13 mouse cellular contexts compared by ENCODE assay signal in genomic region chr6:145104241-145104939, GRCm38 (mm10). TPM values are rescaled to one million over a fixed set of nuclear protein-coding genes. Genes with fewer than 3 reads are reported as not detected.
DNase-seq lines count a peak whose midpoint lies in the region; ATAC-seq lines count a peak whose summit lies in the region.
"Had no signal": no experiment of that assay in that cellular context is flagged by ENCODE, and none has a peak within 500 bp of the region (broad histone marks: within the 10 kb centered on the region; RNA-seq: fewer than 3 reads in every experiment).

No protein-coding gene starts in this region.

- peak; percentile 33 for DNase-seq in gastrocnemius, postnatal 14 days
- DNase-seq in gastrocnemius, postnatal 25 days = no peak
- peak; percentile 33 for DNase-seq in neural tube, embryonic 11.5 days (ENCODE audit: low spot score)
- DNase-seq in embryonic facial prominence, embryonic 10.5 days (ENCODE audit: low spot score) = peak; percentile 20
- DNase-seq in naive thymus-derived CD4-positive, alpha-beta T cell, adult 2 months (ENCODE audit: low read depth) = peak; percentile 47
- no peak for DNase-seq in left cerebral cortex, postnatal 14 days (ENCODE audit: low spot score in 2 of 2)
- DNase-seq in layer of hippocampus, postnatal 25 days (ENCODE audit: extremely low spot score in 1 of 2, low spot score in 1 of 2) = no peak
- DNase-seq: forebrain, postnatal 0 days; kidney, adult 11 months had no signal

- no peak overlapping the region for H3K4me2 ChIP-seq in neural tube, embryonic 11.5 days (ENCODE audit: low read depth)
- H3K4me2 ChIP-seq in neural tube, embryonic 15.5 days = no peak overlapping the region
- H3K4me2 ChIP-seq: embryonic facial prominence, embryonic 12.5 days; heart, embryonic 15.5 days had no signal

- H3K36me3 ChIP-seq in neural tube, embryonic 11.5 days (ENCODE audit: control insufficient read depth, insufficient read depth, low read length) = no peaks in the 10 kb centered on the region
- no peaks in the 10 kb centered on the region for H3K36me3 ChIP-seq in neural tube, embryonic 15.5 days
- H3K36me3 ChIP-seq in embryonic facial prominence, embryonic 10.5 days (replicated peaks) = no peaks in the 10 kb centered on the region
- H3K36me3 ChIP-seq: embryonic facial prominence, embryonic 12.5 days; heart, embryonic 15.5 days had no signal

- H3K27ac ChIP-seq in neural tube, embryonic 11.5 days (ENCODE audit: low read depth, low read length) = no peak overlapping the region
- H3K27ac ChIP-seq in neural tube, embryonic 15.5 days (replicated peaks) = no peak overlapping the region
- H3K27ac ChIP-seq in embryonic facial prominence, embryonic 10.5 days (replicated peaks) = no peak overlapping the region
- H3K27ac ChIP-seq: embryonic facial prominence, embryonic 12.5 days; heart, embryonic 15.5 days had no signal

- intact Hi-C loops in gastrocnemius, postnatal 14 days (cut with DNase I; ENCODE audit: low total_unique reads) = no loop called here
- intact Hi-C loops in left cerebral cortex, postnatal 14 days (cut with DNase I) = no loop called here

- H3K27me3 ChIP-seq in neural tube, embryonic 11.5 days (ENCODE audit: control insufficient read depth, insufficient read depth, low read length) = no peaks in the 10 kb centered on the region
- H3K27me3 ChIP-seq in neural tube, embryonic 15.5 days (replicated peaks) = no peaks in the 10 kb centered on the region
- H3K27me3 ChIP-seq in embryonic facial prominence, embryonic 10.5 days (replicated peaks; ENCODE audit: low read depth, poor library complexity, severe bottlenecking) = no peaks in the 10 kb centered on the region
- H3K27me3 ChIP-seq: embryonic facial prominence, embryonic 12.5 days; heart, embryonic 15.5 days had no signal

- no peak overlapping the region for H3K9ac ChIP-seq in neural tube, embryonic 11.5 days (ENCODE audit: low read length)
- no peak overlapping the region for H3K9ac ChIP-seq in neural tube, embryonic 15.5 days (replicated peaks)
- H3K9ac ChIP-seq: embryonic facial prominence, embryonic 12.5 days; forebrain, postnatal 0 days; heart, embryonic 15.5 days had no signal

- H3K4me3 ChIP-seq in neural tube, embryonic 11.5 days (ENCODE audit: low read depth, low read length) = no peak overlapping the region
- no peak overlapping the region for H3K4me3 ChIP-seq in neural tube, embryonic 15.5 days (replicated peaks)
- H3K4me3 ChIP-seq in embryonic facial prominence, embryonic 10.5 days = no peak overlapping the region
- H3K4me3 ChIP-seq: embryonic facial prominence, embryonic 12.5 days; heart, embryonic 15.5 days had no signal

- no peak for ATAC-seq in neural tube, embryonic 11.5 days (ENCODE audit: insufficient read depth, low FRiP score, low TSS enrichment)
- ATAC-seq in neural tube, embryonic 15.5 days (ENCODE audit: low FRiP score) = no peak
- ATAC-seq: forebrain, postnatal 0 days; midbrain, embryonic 16.5 days had no signal

- no peaks in the 10 kb centered on the region for H3K9me3 ChIP-seq in neural tube, embryonic 11.5 days (ENCODE audit: control insufficient read depth, low read length)
- no peaks in the 10 kb centered on the region for H3K9me3 ChIP-seq in neural tube, embryonic 15.5 days (replicated peaks)
- no peaks in the 10 kb centered on the region for H3K9me3 ChIP-seq in embryonic facial prominence, embryonic 10.5 days
- H3K9me3 ChIP-seq: embryonic facial prominence, embryonic 12.5 days; heart, embryonic 15.5 days had no signal

- H3K4me1 ChIP-seq in neural tube, embryonic 11.5 days (ENCODE audit: control insufficient read depth, insufficient read depth, low read length) = no peaks in the 10 kb centered on the region
- no peaks in the 10 kb centered on the region for H3K4me1 ChIP-seq in neural tube, embryonic 15.5 days
- peaks cover 7% of the 10 kb centered on the region; the same call in 1 of the 2 replicates for H3K4me1 ChIP-seq in embryonic facial prominence, embryonic 10.5 days
- H3K4me1 ChIP-seq: embryonic facial prominence, embryonic 12.5 days had no signal

- WGBS in neural tube, embryonic 11.5 days = 79% methylated on average over 10 of the region's 10 CpGs
- 79% methylated on average over 10 of the region's 10 CpGs for WGBS in neural tube, embryonic 15.5 days
- WGBS in embryonic facial prominence, embryonic 10.5 days = 79% methylated on average over 10 of the region's 10 CpGs

RNA-seq across cellular contexts. Expression of gene Lrmp, which starts 11.1 kb away (rescaled TPM):
- total RNA-seq in gastrocnemius, postnatal 14 days (2021) = 1 to 10 TPM; 1.0 to 1.1 TPM
- total RNA-seq in gastrocnemius, postnatal 25 days (2021) = 1 to 10 TPM; 1.0 to 1.2 TPM
- polyA plus RNA-seq in neural tube, embryonic 11.5 days (2014; fragmentation: Nextera tagmentation; extraction: Ambion mirVana) = 2.8 and 3.5 TPM in 2 replicates
- polyA plus RNA-seq in neural tube, embryonic 15.5 days (2015; fragmentation: Nextera tagmentation; extraction: Ambion mirVana) = 0.60 and 16.0 TPM in 2 replicates
- polyA plus RNA-seq in embryonic facial prominence, embryonic 10.5 days (2016; fragmentation: Nextera tagmentation; extraction: Ambion mirVana) = 1.8 and 2.2 TPM in 2 replicates
- total RNA-seq in left cerebral cortex, postnatal 14 days (2021) = 1 to 10 TPM; 2.0 to 3.1 TPM
- 1 to 10 TPM; 3.9 to 5.8 TPM for total RNA-seq in layer of hippocampus, postnatal 25 days (2021)

RNA-seq across cellular contexts. Expression of gene Bcat1, which starts 28.4 kb away (rescaled TPM):
- total RNA-seq in gastrocnemius, postnatal 14 days (2021) = 1 to 10 TPM; 6.8 to 8.8 TPM
- total RNA-seq in gastrocnemius, postnatal 25 days (2021) = 1 to 10 TPM; 3.4 to 3.7 TPM
- polyA plus RNA-seq in neural tube, embryonic 11.5 days (2014; fragmentation: Nextera tagmentation; extraction: Ambion mirVana) = 112 and 114 TPM in 2 replicates
- 94.5 and 116 TPM in 2 replicates for polyA plus RNA-seq in neural tube, embryonic 15.5 days (2015; fragmentation: Nextera tagmentation; extraction: Ambion mirVana)
- polyA plus RNA-seq in embryonic facial prominence, embryonic 10.5 days (2016; fragmentation: Nextera tagmentation; extraction: Ambion mirVana) = 126 and 141 TPM in 2 replicates
- 10 to 100 TPM; 67.3 to 67.4 TPM for total RNA-seq in left cerebral cortex, postnatal 14 days (2021)
- 100 to 1,000 TPM in 1 of 2 experiments, 10 to 100 TPM in 1; 89.6 to 103 TPM for total RNA-seq in layer of hippocampus, postnatal 25 days (2021)

Comparison
In these comparisons a context has a peak if more than half of its experiments do, and no peak if none do; other contexts are left out.
1. DNase-seq: peak in gastrocnemius, postnatal 14 days (single experiment), neural tube, embryonic 11.5 days (single experiment), embryonic facial prominence, embryonic 10.5 days (single experiment) and naive thymus-derived CD4-positive, alpha-beta T cell, adult 2 months (single experiment); none in gastrocnemius, postnatal 25 days (single experiment), left cerebral cortex, postnatal 14 days (0 of 2) and layer of hippocampus, postnatal 25 days (0 of 2).
2. RNA of gene Bcat1, which starts 28.4 kb away (total RNA-seq): 89.6 to 103 TPM in layer of hippocampus, postnatal 25 days and 67.3 to 67.4 TPM in left cerebral cortex, postnatal 14 days; 6.8 to 8.8 TPM in gastrocnemius, postnatal 14 days and 3.4 to 3.7 TPM in gastrocnemius, postnatal 25 days; every median in the first group is over 4 times any median in the second.